Mouse (Mus musculus) G1E (cell line): ENCODE results near the gene Txndc9.

Experiments
- CTCF ChIP-seq: IDR thresholded peaks from 2 replicates; pipeline ENCODE4 v1.5.1; 2012; ENCODE audit warnings: low read depth, low read length, inconsistent platforms, mixed read lengths
- GATA1 ChIP-seq: IDR thresholded peaks from 2 replicates; pipeline ENCODE4 v1.6.1; 2012; ENCODE audit warnings: borderline replicate concordance, low read length, inconsistent platforms, mixed read lengths
- GATA2 ChIP-seq: IDR thresholded peaks from 2 replicates; pipeline ENCODE4 v1.6.1; 2012; ENCODE audit warnings: low read depth, low read length, inconsistent platforms, borderline replicate concordance

- no peak for TF ChIP-seq CTCF
- no peak for TF ChIP-seq GATA1
- TF ChIP-seq GATA2, result no peak
Observed at GRCm38 (mm10) chr1:38012104-38012503, 14.4 kb upstream of the Txndc9 start.
